Mouse (Mus musculus): Measurements from ENCODE around the gene Gramd1b.

DNA sequence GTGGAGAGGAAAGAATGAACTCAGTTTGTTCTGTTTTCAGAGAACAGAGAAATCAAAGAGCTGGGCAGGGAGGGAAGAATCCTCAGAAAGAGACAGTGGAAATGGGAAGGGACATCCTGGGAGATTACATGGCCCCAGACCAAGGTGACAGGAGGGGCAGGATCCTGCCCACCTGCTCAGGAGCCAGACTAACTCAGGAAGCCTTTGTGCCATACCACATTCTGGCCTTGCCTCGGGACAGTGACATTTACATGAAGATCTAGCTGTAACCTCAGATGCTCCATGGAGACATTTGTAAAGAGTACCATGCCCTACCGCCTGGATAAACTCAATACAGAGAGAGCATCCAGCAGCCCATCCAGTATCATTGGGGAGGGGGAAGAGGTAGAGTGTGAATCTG is 196.6 kb downstream of the Gramd1b start:
- TF ChIP-seq CTCF (IDR thresholded peaks at IDR 0.05; ENCODE audit: borderline replicate concordance, insufficient read depth, low read depth, low read length): no peak
- TF ChIP-seq POLR2A (IDR thresholded peaks at IDR 0.05; ENCODE audit: borderline replicate concordance, insufficient read depth, low read length): no peak
